Mouse (Mus musculus) liver, embryonic 14.5 days (tissue): ENCODE measurements at regions not wholly inside any gene's neighbourhood (a gene's known extent, or its start where the extent isn't known, plus 50 kb on each side); places are given as distances from the start of the nearest gene placed in this dataset.

Source experiments
- ATAC-seq: fragments of 200-750 bp; cut with Nextera tagmentation; 2 replicates; pipeline ENCODE4 v1.8.0; 2017; ENCODE audit warnings: moderate number of reproducible peaks, mild to moderate bottlenecking, moderate library complexity; ENCODE audit not compliant: insufficient read depth
- DNase-seq, 3 experiments: peaks; one replicate each; pipeline ENCODE4 v3.0.0-alpha.2; 2012 to 2013; ENCODE audit warnings: low read depth in 3 of 3, low spot score in 3 of 3
- H3K27ac ChIP-seq: fragments of 300-500 bp; sonication (generic); 2 replicates; pipeline ENCODE4 v1.5.1; 2014; ENCODE audit warnings: moderate library complexity, mild to moderate bottlenecking, control low read depth, inconsistent platforms
- H3K27me3 ChIP-seq: fragments of 300-500 bp; sonication (generic); 2 replicates; pipeline ENCODE4 v1.6.1; 2014; ENCODE audit warnings: mild to moderate bottlenecking, low read length, moderate library complexity; ENCODE audit not compliant: control insufficient read depth, insufficient read depth
- H3K36me3 ChIP-seq: fragments of 300-500 bp; sonication (generic); replicated peaks from 2 replicates; pipeline ENCODE4 v1.6.1; 2014; ENCODE audit warnings: low read depth; ENCODE audit not compliant: control insufficient read depth, insufficient read depth
- H3K4me1 ChIP-seq, 2 experiments: fragments of 200-500 bp in 1 of 2; fragments of 300-500 bp in 1 of 2; sonication (generic) in 1 of 2; replicated peaks; 2 replicates each; pipeline ENCODE4 v1.6.1; 2012 to 2014; ENCODE audit warnings: antibody characterized with exemption in 1 of 2, inconsistent platforms in 1 of 2, low read length in 1 of 2; ENCODE audit not compliant: control insufficient read depth in 2 of 2, insufficient read depth in 2 of 2
- H3K4me2 ChIP-seq: fragments of 300-500 bp; sonication (generic); 2 replicates; pipeline ENCODE4 v1.6.1; 2014; ENCODE audit warnings: low read depth, mild to moderate bottlenecking, control low read depth, moderate library complexity
- H3K4me3 ChIP-seq, 2 experiments: fragments of 200-500 bp in 1 of 2; fragments of 300-500 bp in 1 of 2; sonication (generic) in 1 of 2; 2 replicates each; pipeline ENCODE4 v1.5.1; 2012 to 2014; ENCODE audit warnings: low read depth in 2 of 2, low read length in 2 of 2, mild to moderate bottlenecking in 2 of 2, control low read depth in 1 of 2, inconsistent platforms in 1 of 2, moderate library complexity in 1 of 2; ENCODE audit not compliant: insufficient read depth in 1 of 2
- H3K9ac ChIP-seq: fragments of 300-500 bp; sonication (generic); replicated peaks from 2 replicates; pipeline ENCODE4 v1.6.1; 2014; ENCODE audit warnings: mild to moderate bottlenecking, control low read depth, moderate library complexity
- H3K9me3 ChIP-seq: fragments of 300-500 bp; sonication (generic); 2 replicates; pipeline ENCODE4 v1.6.1; 2016; ENCODE audit warnings: low read length, mixed read lengths; ENCODE audit not compliant: control insufficient read depth
- CTCF ChIP-seq: IDR thresholded peaks from 2 replicates; pipeline ENCODE4 v1.5.1; 2016; ENCODE audit warnings: antibody characterized with exemption, low read depth, control low read depth
- EP300 ChIP-seq: IDR thresholded peaks from 2 replicates; pipeline ENCODE4 v1.6.1; 2016; ENCODE audit warnings: antibody characterized with exemption, low read depth
- WGBS: fragments of 180-500 bp; shearing (Covaris S2); extraction: QIAGEN DNeasy Blood & Tissue Kit; methylation state at CpG from one replicate; pipeline ENCODE4 v1.1.7; 2014; ENCODE audit not compliant: insufficient replicate concordance; 5-methylcytosine and 5-hydroxymethylcytosine counted together

DNA sequence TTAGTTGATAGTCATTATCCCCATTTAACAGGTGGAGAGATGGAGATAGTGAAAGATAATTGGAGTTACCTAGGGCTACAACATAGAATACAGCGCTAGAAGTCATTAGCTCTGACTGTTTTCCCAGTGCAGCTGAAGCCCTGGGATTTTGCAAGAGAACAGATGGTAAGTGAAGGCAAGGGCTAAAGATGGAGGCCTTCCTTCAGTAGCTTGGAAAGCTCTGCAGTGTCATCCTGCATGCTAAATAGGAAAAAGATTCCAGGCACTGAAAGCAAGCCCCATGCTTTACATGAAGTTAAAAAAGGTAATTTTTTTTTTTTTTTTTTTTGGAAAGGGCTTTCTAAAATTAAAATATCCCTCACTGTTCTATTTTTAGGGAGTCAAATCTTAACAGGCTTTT lies 477.2 kb upstream of the Syt1 start:
- ATAC-seq (no peak), DNase-seq (no peak)
- Histone ChIP-seq H3K4me2 (no peak overlapping the region), H3K9ac (no peak overlapping the region), H3K27ac (no peak overlapping the region), H3K4me1 (no peaks in the 10 kb centered on the region), H3K4me3 (no peak overlapping the region), H3K9me3 (no peaks in the 10 kb centered on the region), H3K36me3 (no peaks in the 10 kb centered on the region), H3K27me3 (no peaks in the 10 kb centered on the region)
- 70% methylated on average over 1 of the region's 1 CpGs for WGBS
- TF ChIP-seq CTCF (no peak), EP300 (no peak)

GRCm38 (mm10) chr10:109486917-109487604 lies 476.3 kb upstream of the Syt1 start:
- H3K36me3 ChIP-seq = no peaks in the 10 kb centered on the region
- no peaks in the 10 kb centered on the region for H3K27me3 ChIP-seq
- TF ChIP-seq CTCF = no peak
- H3K9ac ChIP-seq = no peak overlapping the region
- H3K27ac ChIP-seq = no peak overlapping the region
- no peaks in the 10 kb centered on the region for H3K9me3 ChIP-seq
- WGBS = 57% methylated on average over 7 of the region's 7 CpGs
- H3K4me1 ChIP-seq = no peaks in the 10 kb centered on the region
- DNase-seq = no peak
- no peak overlapping the region for H3K4me2 ChIP-seq
- ATAC-seq = no peak
- no peak overlapping the region for H3K4me3 ChIP-seq

GRCm38 (mm10) chr10:109480551-109480950 lies 469.8 kb upstream of the Syt1 start:
- H3K27ac ChIP-seq = no peak overlapping the region
- no peak for DNase-seq
- H3K36me3 ChIP-seq = no peaks in the 10 kb centered on the region
- H3K27me3 ChIP-seq = no peaks in the 10 kb centered on the region
- no peak overlapping the region for H3K9ac ChIP-seq
- H3K4me2 ChIP-seq = no peak overlapping the region
- no peaks in the 10 kb centered on the region for H3K9me3 ChIP-seq
- H3K4me1 ChIP-seq = no peaks in the 10 kb centered on the region
- no peak for ATAC-seq
- H3K4me3 ChIP-seq = no peak overlapping the region
- no peak for TF ChIP-seq EP300
- no peak for TF ChIP-seq CTCF

DNA sequence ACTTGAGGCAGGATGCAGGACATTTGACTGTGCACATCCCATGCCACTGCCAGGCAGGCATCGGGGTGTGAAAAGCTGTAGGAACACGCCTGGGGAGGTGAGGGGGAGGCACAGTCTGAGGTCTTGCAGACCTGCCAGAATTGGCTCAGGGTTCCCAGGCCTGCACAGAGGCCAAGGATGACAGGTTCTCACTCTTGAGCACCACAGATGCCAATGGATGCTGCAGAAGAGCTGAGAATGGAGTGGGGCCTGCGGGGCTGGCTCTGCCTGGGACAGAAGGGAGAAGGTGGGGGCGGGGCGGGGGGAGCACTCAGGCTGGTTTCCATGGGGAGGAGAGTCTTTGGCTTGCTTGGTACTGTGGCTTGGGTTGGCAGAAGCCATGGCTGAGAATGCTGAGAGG lies 469.2 kb upstream of the Syt1 start:
- DNase-seq (no peak), ATAC-seq (no peak)
- Histone ChIP-seq H3K9ac (no peak overlapping the region), H3K9me3 (no peaks in the 10 kb centered on the region), H3K4me3 (no peak overlapping the region), H3K27ac (no peak overlapping the region), H3K4me1 (no peaks in the 10 kb centered on the region), H3K27me3 (no peaks in the 10 kb centered on the region), H3K36me3 (no peaks in the 10 kb centered on the region), H3K4me2 (no peak overlapping the region)
- WGBS = 58% methylated on average over 5 of the region's 5 CpGs
- no peak for TF ChIP-seq EP300
- TF ChIP-seq CTCF = no peak

- Histone ChIP-seq H3K4me3 (no peak overlapping the region), H3K27me3 (no peaks in the 10 kb centered on the region), H3K36me3 (no peaks in the 10 kb centered on the region), H3K4me1 (no peaks in the 10 kb centered on the region), H3K27ac (no peak overlapping the region), H3K9ac (no peak overlapping the region), H3K9me3 (no peaks in the 10 kb centered on the region), H3K4me2 (no peak overlapping the region)
- WGBS = 68% methylated on average over 3 of the region's 3 CpGs
- TF ChIP-seq EP300 (no peak), CTCF (no peak)
- DNase-seq (no peak), ATAC-seq (no peak)
These were observed 455.7 kb upstream of the Syt1 start for GRCm38 (mm10) chr10:109466516-109466915.

- H3K27ac ChIP-seq = no peak overlapping the region
- no peak for DNase-seq
These were observed 420.3 kb upstream of the Syt1 start for GRCm38 (mm10) chr10:109431112-109431511.

More at GRCm38 (mm10) chr10:109431112-109431511, 420.3 kb upstream of the Syt1 start:
- H3K4me3 ChIP-seq = no peak overlapping the region
- no peak for ATAC-seq
- H3K9me3 ChIP-seq = no peaks in the 10 kb centered on the region
- 65% methylated on average over 4 of the region's 4 CpGs for WGBS
- no peak overlapping the region for H3K9ac ChIP-seq
- no peaks in the 10 kb centered on the region for H3K36me3 ChIP-seq
- no peak overlapping the region for H3K4me2 ChIP-seq
- no peaks in the 10 kb centered on the region for H3K4me1 ChIP-seq
- TF ChIP-seq CTCF = no peak
- no peak for TF ChIP-seq EP300
- H3K27me3 ChIP-seq = no peaks in the 10 kb centered on the region
